Mouse (Mus musculus): ENCODE measurements around the gene Ano1. TPM values are rescaled to one million over a fixed set of nuclear protein-coding genes. Genes with fewer than 3 reads are reported as not detected.

Ano1 gene
- polyA plus RNA-seq, 1 experiment from 2014 or later, result 7.3 TPM

GRCm38 (mm10) chr7:144764537-144765282 lies 12.9 kb upstream of the Ano1 start:
- no peak overlapping the region for H3K4me3 ChIP-seq (ENCODE audit: control insufficient read depth in 1 of 2, insufficient read depth in 1 of 2, low read depth in 1 of 2, low read length in 2 of 2)
- no peaks in the 10 kb centered on the region for H3K36me3 ChIP-seq (ENCODE audit: control insufficient read depth, insufficient read depth, low read length)
- H3K27me3 ChIP-seq (ENCODE audit: control insufficient read depth, insufficient read depth, low read length), result peaks cover 7% of the 10 kb centered on the region; the same call in 1 of the 2 replicates
- WGBS, result 53% methylated on average over 11 of the region's 11 CpGs
- no peak overlapping the region for H3K9ac ChIP-seq (ENCODE audit: low read length)
- H3K9me3 ChIP-seq (ENCODE audit: control insufficient read depth, low read length), result no peaks in the 10 kb centered on the region
- no peak overlapping the region for H3K4me2 ChIP-seq (ENCODE audit: low read length)
- no peak overlapping the region for H3K27ac ChIP-seq (replicated peaks in 1 of 2; ENCODE audit: control insufficient read depth in 1 of 2, insufficient read depth in 1 of 2, low read depth in 2 of 2, low read length in 2 of 2)
- no peak for ATAC-seq (ENCODE audit: insufficient number of reproducible peaks, insufficient read depth, low FRiP score, low read depth)
- H3K4me1 ChIP-seq (ENCODE audit: control insufficient read depth in 2 of 2, insufficient read depth in 2 of 2, low read length in 2 of 2), result peaks cover 2 to 10% of the 10 kb centered on the region in 2 experiments; a peak in 3 of 4 replicates

- Histone ChIP-seq H3K4me3 (ENCODE audit: control insufficient read depth in 1 of 2, insufficient read depth in 1 of 2, low read depth in 1 of 2, low read length in 2 of 2) (no peak overlapping the region), H3K36me3 (ENCODE audit: control insufficient read depth, insufficient read depth, low read length) (no peaks in the 10 kb centered on the region), H3K4me1 (ENCODE audit: control insufficient read depth in 2 of 2, insufficient read depth in 2 of 2, low read length in 2 of 2) (peaks cover 9 to 13% of the 10 kb centered on the region in 2 experiments), H3K27me3 (ENCODE audit: control insufficient read depth, insufficient read depth, low read length) (peaks cover 3% of the 10 kb centered on the region; the same call in 1 of the 2 replicates), H3K4me2 (ENCODE audit: low read length) (no peak overlapping the region), H3K9ac (ENCODE audit: low read length) (no peak overlapping the region), H3K9me3 (ENCODE audit: control insufficient read depth, low read length) (no peaks in the 10 kb centered on the region), H3K27ac (replicated peaks in 1 of 2; ENCODE audit: control insufficient read depth in 1 of 2, insufficient read depth in 1 of 2, low read depth in 2 of 2, low read length in 2 of 2) (no peak overlapping the region)
- no peak for ATAC-seq (ENCODE audit: insufficient number of reproducible peaks, insufficient read depth, low FRiP score, low read depth)
- WGBS, result 65% methylated on average over 2 of the region's 2 CpGs
Observed at GRCm38 (mm10) chr7:144764013-144764412, 12.2 kb upstream of the Ano1 start.

GRCm38 (mm10) chr7:144762496-144763235 lies 10.9 kb upstream of the Ano1 start:
- peaks cover 3% of the 10 kb centered on the region; the same call in 1 of the 2 replicates for H3K27me3 ChIP-seq (ENCODE audit: control insufficient read depth, insufficient read depth, low read length)
- no peak overlapping the region for H3K4me3 ChIP-seq (ENCODE audit: control insufficient read depth in 1 of 2, insufficient read depth in 1 of 2, low read depth in 1 of 2, low read length in 2 of 2)
- peaks cover 10 to 13% of the 10 kb centered on the region in 2 experiments for H3K4me1 ChIP-seq (ENCODE audit: control insufficient read depth in 2 of 2, insufficient read depth in 2 of 2, low read length in 2 of 2)
- H3K4me2 ChIP-seq (ENCODE audit: low read length), result no peak overlapping the region
- 61% methylated on average over 16 of the region's 16 CpGs for WGBS
- H3K9ac ChIP-seq (ENCODE audit: low read length), result no peak overlapping the region
- H3K36me3 ChIP-seq (ENCODE audit: control insufficient read depth, insufficient read depth, low read length), result no peaks in the 10 kb centered on the region
- H3K9me3 ChIP-seq (ENCODE audit: control insufficient read depth, low read length), result no peaks in the 10 kb centered on the region
- H3K27ac ChIP-seq (replicated peaks in 1 of 2; ENCODE audit: control insufficient read depth in 1 of 2, insufficient read depth in 1 of 2, low read depth in 2 of 2, low read length in 2 of 2), result no peak overlapping the region
- no peak for ATAC-seq (ENCODE audit: insufficient number of reproducible peaks, insufficient read depth, low FRiP score, low read depth)

- no peaks in the 10 kb centered on the region for H3K36me3 ChIP-seq (ENCODE audit: control insufficient read depth, insufficient read depth, low read length)
- H3K27ac ChIP-seq (replicated peaks in 1 of 2; ENCODE audit: control insufficient read depth in 1 of 2, insufficient read depth in 1 of 2, low read depth in 2 of 2, low read length in 2 of 2), result no peak overlapping the region
- H3K4me3 ChIP-seq (ENCODE audit: control insufficient read depth in 1 of 2, insufficient read depth in 1 of 2, low read depth in 1 of 2, low read length in 2 of 2), result no peak overlapping the region
- 76% methylated on average over 9 of the region's 9 CpGs for WGBS
- ATAC-seq (ENCODE audit: insufficient number of reproducible peaks, insufficient read depth, low FRiP score, low read depth), result no peak
- peaks cover 3% of the 10 kb centered on the region; the same call in 1 of the 2 replicates for H3K27me3 ChIP-seq (ENCODE audit: control insufficient read depth, insufficient read depth, low read length)
- H3K4me2 ChIP-seq (ENCODE audit: low read length), result no peak overlapping the region
- peaks cover 23 to 25% of the 10 kb centered on the region in 2 experiments for H3K4me1 ChIP-seq (ENCODE audit: control insufficient read depth in 2 of 2, insufficient read depth in 2 of 2, low read length in 2 of 2)
- H3K9ac ChIP-seq (ENCODE audit: low read length), result no peak overlapping the region
- H3K9me3 ChIP-seq (ENCODE audit: control insufficient read depth, low read length), result no peaks in the 10 kb centered on the region
Observed at GRCm38 (mm10) chr7:144760228-144760627, 8.5 kb upstream of the Ano1 start.

- Histone ChIP-seq H3K27me3 (ENCODE audit: control insufficient read depth, insufficient read depth, low read length) (peaks cover 3% of the 10 kb centered on the region; the same call in 1 of the 2 replicates), H3K27ac (replicated peaks in 1 of 2; ENCODE audit: control insufficient read depth in 1 of 2, insufficient read depth in 1 of 2, low read depth in 2 of 2, low read length in 2 of 2) (no peak overlapping the region), H3K4me3 (ENCODE audit: control insufficient read depth in 1 of 2, insufficient read depth in 1 of 2, low read depth in 1 of 2, low read length in 2 of 2) (no peak overlapping the region), H3K36me3 (ENCODE audit: control insufficient read depth, insufficient read depth, low read length) (no peaks in the 10 kb centered on the region), H3K9ac (ENCODE audit: low read length) (no peak overlapping the region), H3K9me3 (ENCODE audit: control insufficient read depth, low read length) (no peaks in the 10 kb centered on the region), H3K4me2 (ENCODE audit: low read length) (no peak overlapping the region), H3K4me1 (ENCODE audit: control insufficient read depth in 2 of 2, insufficient read depth in 2 of 2, low read length in 2 of 2) (peaks cover 22 to 23% of the 10 kb centered on the region in 2 experiments)
- no peak for ATAC-seq (ENCODE audit: insufficient number of reproducible peaks, insufficient read depth, low FRiP score, low read depth)
- 13% methylated on average over 2 of the region's 2 CpGs for WGBS
Observed at GRCm38 (mm10) chr7:144759455-144759854, 7.7 kb upstream of the Ano1 start.

GRCm38 (mm10) chr7:144755511-144756378 lies 4.0 kb upstream of the Ano1 start:
- no peak overlapping the region; the same call in 1 of the 2 replicates for H3K4me2 ChIP-seq (ENCODE audit: low read length)
- 22% methylated on average over 11 of the region's 11 CpGs for WGBS
- H3K27ac ChIP-seq (replicated peaks in 1 of 2; ENCODE audit: control insufficient read depth in 1 of 2, insufficient read depth in 1 of 2, low read depth in 2 of 2, low read length in 2 of 2), result peak overlapping the region in 1 of 2 experiments; percentile 12; a peak in 1 of 4 replicates
- no peaks in the 10 kb centered on the region; the same call in 1 of the 2 replicates for H3K27me3 ChIP-seq (ENCODE audit: control insufficient read depth, insufficient read depth, low read length)
- ATAC-seq (ENCODE audit: insufficient number of reproducible peaks, insufficient read depth, low FRiP score, low read depth), result no peak
- H3K9ac ChIP-seq (ENCODE audit: low read length), result no peak overlapping the region
- no peaks in the 10 kb centered on the region for H3K36me3 ChIP-seq (ENCODE audit: control insufficient read depth, insufficient read depth, low read length)
- H3K4me3 ChIP-seq (ENCODE audit: control insufficient read depth in 1 of 2, insufficient read depth in 1 of 2, low read depth in 1 of 2, low read length in 2 of 2), result no peak overlapping the region
- no peaks in the 10 kb centered on the region for H3K9me3 ChIP-seq (ENCODE audit: control insufficient read depth, low read length)
- peaks cover 22 to 23% of the 10 kb centered on the region in 2 experiments for H3K4me1 ChIP-seq (ENCODE audit: control insufficient read depth in 2 of 2, insufficient read depth in 2 of 2, low read length in 2 of 2)

- Histone ChIP-seq H3K9me3 (ENCODE audit: control insufficient read depth, low read length) (no peaks in the 10 kb centered on the region), H3K4me2 (ENCODE audit: low read length) (no peak overlapping the region), H3K27ac (replicated peaks in 1 of 2; ENCODE audit: control insufficient read depth in 1 of 2, insufficient read depth in 1 of 2, low read depth in 2 of 2, low read length in 2 of 2) (no peak overlapping the region), H3K4me3 (ENCODE audit: control insufficient read depth in 1 of 2, insufficient read depth in 1 of 2, low read depth in 1 of 2, low read length in 2 of 2) (no peak overlapping the region), H3K9ac (ENCODE audit: low read length) (no peak overlapping the region), H3K27me3 (ENCODE audit: control insufficient read depth, insufficient read depth, low read length) (no peaks in the 10 kb centered on the region; the same call in 1 of the 2 replicates), H3K36me3 (ENCODE audit: control insufficient read depth, insufficient read depth, low read length) (no peaks in the 10 kb centered on the region), H3K4me1 (ENCODE audit: control insufficient read depth in 2 of 2, insufficient read depth in 2 of 2, low read length in 2 of 2) (peaks cover 17 to 21% of the 10 kb centered on the region in 2 experiments)
- WGBS, result 75% methylated on average over 2 of the region's 2 CpGs
- ATAC-seq (ENCODE audit: insufficient number of reproducible peaks, insufficient read depth, low FRiP score, low read depth), result no peak
Observed at GRCm38 (mm10) chr7:144754722-144755121, 2.9 kb upstream of the Ano1 start.

Data from heart, embryonic 14.5 days (tissue).